Mouse (Mus musculus): ENCODE measurements around the gene Btla. TPM values are rescaled to one million over a fixed set of nuclear protein-coding genes. Genes with fewer than 3 reads are reported as not detected.
A peak's percentile ranks its signal among the peaks of the same experiment; 100 is the strongest.

Gene Btla
- 0.05 and 0.14 TPM in 2 replicates for polyA plus RNA-seq (2014; fragmentation: Nextera tagmentation; extraction: Ambion mirVana)

DNA sequence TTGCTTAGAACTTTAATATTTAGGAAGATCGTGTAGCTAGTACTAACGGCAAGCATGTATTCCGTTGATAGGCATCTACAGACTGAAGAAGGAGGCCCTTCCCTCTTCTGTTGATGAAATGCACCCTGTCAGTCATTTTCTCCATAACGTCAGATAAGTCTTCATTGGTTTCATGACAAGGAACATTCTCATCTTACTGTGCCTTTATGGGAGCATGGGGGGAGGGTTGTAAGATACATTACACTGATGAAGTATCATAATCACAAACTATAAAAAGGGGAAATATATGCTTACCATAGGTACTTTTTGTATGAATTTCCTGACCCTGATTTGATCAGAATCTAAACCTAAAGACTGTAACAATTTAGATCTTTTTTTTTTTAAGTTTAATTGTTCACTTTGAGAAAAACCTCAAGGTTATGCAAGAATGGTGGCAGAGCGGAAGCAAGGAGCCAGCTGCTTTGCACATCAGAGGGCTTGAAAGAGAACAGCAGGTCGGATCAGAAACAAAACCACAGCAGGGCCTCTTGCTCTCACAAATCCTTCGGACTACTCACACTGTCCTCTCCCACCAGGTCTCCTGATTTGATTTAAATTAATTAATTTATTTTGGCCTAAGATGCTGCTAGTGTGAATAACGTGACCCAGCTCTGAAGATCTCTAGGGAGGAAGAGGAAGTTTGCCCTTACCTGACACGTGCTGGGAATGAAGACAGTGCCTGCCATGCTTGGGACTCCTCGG lies at the start of gene Btla:
TSS of gene Btla (plus strand) at position 668 of the 741 bp plus-strand sequence.
- no peaks in the 10 kb centered on the region for H3K36me3 ChIP-seq (ENCODE audit: control insufficient read depth, insufficient read depth, low read length)
- H3K4me1 ChIP-seq (ENCODE audit: control insufficient read depth, insufficient read depth, low read length): no peaks in the 10 kb centered on the region
- H3K27me3 ChIP-seq (ENCODE audit: control insufficient read depth, insufficient read depth, low read length): no peaks in the 10 kb centered on the region
- WGBS: 58% methylated on average over 10 of the region's 10 CpGs
- no peak within 1 kb of the TSS for H3K4me3 ChIP-seq (ENCODE audit: low read depth, low read length)
- H3K27ac ChIP-seq (replicated peaks; ENCODE audit: low read depth, low read length): no peak within 1 kb of the TSS
- DNase-seq (ENCODE audit: low spot score) (no peak), ATAC-seq (ENCODE audit: insufficient number of reproducible peaks, low FRiP score, low TSS enrichment, low read depth) (no peak)
- H3K4me2 ChIP-seq (ENCODE audit: low read depth, severe bottlenecking): no peak within 1 kb of the TSS
- H3K9me3 ChIP-seq (ENCODE audit: control insufficient read depth, low read length): no peaks in the 10 kb centered on the region
- no peak within 1 kb of the TSS for H3K9ac ChIP-seq (ENCODE audit: low read length)

GRCm38 (mm10) chr16:45178552-45178951 lies 45.6 kb upstream of the Btla start:
- ATAC-seq (ENCODE audit: insufficient number of reproducible peaks, low FRiP score, low TSS enrichment, low read depth): no peak
- Histone ChIP-seq H3K36me3 (ENCODE audit: control insufficient read depth, insufficient read depth, low read length) (peaks cover 2% of the 10 kb centered on the region; the same call in 1 of the 2 replicates), H3K4me1 (ENCODE audit: control insufficient read depth, insufficient read depth, low read length) (no peaks in the 10 kb centered on the region), H3K4me3 (ENCODE audit: low read depth, low read length) (no peak overlapping the region), H3K9me3 (ENCODE audit: control insufficient read depth, low read length) (no peaks in the 10 kb centered on the region), H3K9ac (ENCODE audit: low read length) (no peak overlapping the region), H3K27me3 (ENCODE audit: control insufficient read depth, insufficient read depth, low read length) (no peaks in the 10 kb centered on the region), H3K4me2 (ENCODE audit: low read depth, severe bottlenecking) (no peak overlapping the region), H3K27ac (replicated peaks; ENCODE audit: low read depth, low read length) (no peak overlapping the region)
- DNase-seq (ENCODE audit: low spot score): no peak
- WGBS: 86% methylated on average over 2 of the region's 2 CpGs

GRCm38 (mm10) chr16:45181824-45182223 lies 42.3 kb upstream of the Btla start:
- H3K27me3 ChIP-seq (ENCODE audit: control insufficient read depth, insufficient read depth, low read length): no peaks in the 10 kb centered on the region
- DNase-seq (ENCODE audit: low spot score) (no peak), ATAC-seq (ENCODE audit: insufficient number of reproducible peaks, low FRiP score, low TSS enrichment, low read depth) (no peak)
- 87% methylated on average over 5 of the region's 5 CpGs for WGBS
- no peak overlapping the region for H3K4me3 ChIP-seq (ENCODE audit: low read depth, low read length)
- no peaks in the 10 kb centered on the region for H3K9me3 ChIP-seq (ENCODE audit: control insufficient read depth, low read length)
- H3K4me1 ChIP-seq (ENCODE audit: control insufficient read depth, insufficient read depth, low read length): no peaks in the 10 kb centered on the region
- H3K9ac ChIP-seq (ENCODE audit: low read length): no peak overlapping the region
- H3K27ac ChIP-seq (replicated peaks; ENCODE audit: low read depth, low read length): no peak overlapping the region
- H3K36me3 ChIP-seq (ENCODE audit: control insufficient read depth, insufficient read depth, low read length): no peaks in the 10 kb centered on the region
- no peak overlapping the region for H3K4me2 ChIP-seq (ENCODE audit: low read depth, severe bottlenecking)

GRCm38 (mm10) chr16:45192613-45193012 lies 31.5 kb upstream of the Btla start:
- no peak overlapping the region for H3K4me3 ChIP-seq (ENCODE audit: low read depth, low read length)
- DNase-seq (ENCODE audit: low spot score) (peak; percentile 83), ATAC-seq (ENCODE audit: insufficient number of reproducible peaks, low FRiP score, low TSS enrichment, low read depth) (0 out of 2 replicates have a peak, but pooled peaks have one; percentile 44)
- H3K9me3 ChIP-seq (ENCODE audit: control insufficient read depth, low read length): no peaks in the 10 kb centered on the region
- H3K27ac ChIP-seq (replicated peaks; ENCODE audit: low read depth, low read length): no peak overlapping the region
- H3K36me3 ChIP-seq (ENCODE audit: control insufficient read depth, insufficient read depth, low read length): peaks cover 2% of the 10 kb centered on the region; the same call in 1 of the 2 replicates
- WGBS: 12% methylated on average over 1 of the region's 1 CpGs
- H3K9ac ChIP-seq (ENCODE audit: low read length): no peak overlapping the region
- H3K27me3 ChIP-seq (ENCODE audit: control insufficient read depth, insufficient read depth, low read length): no peaks in the 10 kb centered on the region
- no peaks in the 10 kb centered on the region for H3K4me1 ChIP-seq (ENCODE audit: control insufficient read depth, insufficient read depth, low read length)
- H3K4me2 ChIP-seq (ENCODE audit: low read depth, severe bottlenecking): no peak overlapping the region

GRCm38 (mm10) chr16:45196816-45197215 lies 27.3 kb upstream of the Btla start:
- ATAC-seq (ENCODE audit: insufficient number of reproducible peaks, low FRiP score, low TSS enrichment, low read depth): peak; percentile 51
- no peak overlapping the region for H3K27ac ChIP-seq (replicated peaks; ENCODE audit: low read depth, low read length)
- no peaks in the 10 kb centered on the region for H3K9me3 ChIP-seq (ENCODE audit: control insufficient read depth, low read length)
- no peak overlapping the region for H3K4me3 ChIP-seq (ENCODE audit: low read depth, low read length)
- H3K4me2 ChIP-seq (ENCODE audit: low read depth, severe bottlenecking): no peak overlapping the region
- 34% methylated on average over 6 of the region's 6 CpGs for WGBS
- no peaks in the 10 kb centered on the region for H3K27me3 ChIP-seq (ENCODE audit: control insufficient read depth, insufficient read depth, low read length)
- no peaks in the 10 kb centered on the region for H3K4me1 ChIP-seq (ENCODE audit: control insufficient read depth, insufficient read depth, low read length)
- H3K9ac ChIP-seq (ENCODE audit: low read length): no peak overlapping the region
- H3K36me3 ChIP-seq (ENCODE audit: control insufficient read depth, insufficient read depth, low read length): no peaks in the 10 kb centered on the region
- DNase-seq (ENCODE audit: low spot score): peak; percentile 75

DNA sequence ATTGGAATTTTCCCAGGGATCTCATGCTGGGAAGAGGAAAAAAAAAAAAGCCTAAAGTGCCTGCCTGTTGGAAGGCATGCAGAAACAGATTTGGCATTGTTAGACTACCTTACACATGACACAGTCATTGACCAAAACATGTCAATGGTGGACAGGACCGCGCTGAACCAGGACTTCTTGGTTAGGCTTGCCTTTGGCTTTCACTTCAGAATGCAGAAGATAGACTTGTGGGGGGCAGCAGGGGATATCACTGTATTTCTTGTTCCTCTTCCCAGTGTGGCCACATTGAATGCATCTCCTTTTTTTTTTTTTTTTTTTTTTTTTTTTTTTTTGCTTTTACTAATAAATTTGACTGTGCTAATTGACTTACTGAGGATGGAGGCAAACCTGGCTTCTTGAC lies 22.7 kb upstream of the Btla start:
- no peak for ATAC-seq (ENCODE audit: insufficient number of reproducible peaks, low FRiP score, low TSS enrichment, low read depth)
- Histone ChIP-seq H3K36me3 (ENCODE audit: control insufficient read depth, insufficient read depth, low read length) (no peaks in the 10 kb centered on the region), H3K9me3 (ENCODE audit: control insufficient read depth, low read length) (no peaks in the 10 kb centered on the region), H3K4me3 (ENCODE audit: low read depth, low read length) (no peak overlapping the region), H3K4me2 (ENCODE audit: low read depth, severe bottlenecking) (no peak overlapping the region), H3K27me3 (ENCODE audit: control insufficient read depth, insufficient read depth, low read length) (no peaks in the 10 kb centered on the region), H3K4me1 (ENCODE audit: control insufficient read depth, insufficient read depth, low read length) (no peaks in the 10 kb centered on the region), H3K27ac (replicated peaks; ENCODE audit: low read depth, low read length) (no peak overlapping the region), H3K9ac (ENCODE audit: low read length) (no peak overlapping the region)
- 100% methylated on average over 2 of the region's 2 CpGs for WGBS
- no peak for DNase-seq (ENCODE audit: low spot score)

GRCm38 (mm10) chr16:45204438-45204837 lies 19.7 kb upstream of the Btla start:
- no peak overlapping the region for H3K9ac ChIP-seq (ENCODE audit: low read length)
- WGBS: 89% methylated on average over 4 of the region's 4 CpGs
- no peaks in the 10 kb centered on the region for H3K9me3 ChIP-seq (ENCODE audit: control insufficient read depth, low read length)
- no peak overlapping the region for H3K4me2 ChIP-seq (ENCODE audit: low read depth, severe bottlenecking)
- no peaks in the 10 kb centered on the region for H3K36me3 ChIP-seq (ENCODE audit: control insufficient read depth, insufficient read depth, low read length)
- no peaks in the 10 kb centered on the region for H3K27me3 ChIP-seq (ENCODE audit: control insufficient read depth, insufficient read depth, low read length)
- H3K4me1 ChIP-seq (ENCODE audit: control insufficient read depth, insufficient read depth, low read length): no peaks in the 10 kb centered on the region
- H3K27ac ChIP-seq (replicated peaks; ENCODE audit: low read depth, low read length): no peak overlapping the region
- no peak overlapping the region for H3K4me3 ChIP-seq (ENCODE audit: low read depth, low read length)
- DNase-seq (ENCODE audit: low spot score): no peak
- no peak for ATAC-seq (ENCODE audit: insufficient number of reproducible peaks, low FRiP score, low TSS enrichment, low read depth)

DNA sequence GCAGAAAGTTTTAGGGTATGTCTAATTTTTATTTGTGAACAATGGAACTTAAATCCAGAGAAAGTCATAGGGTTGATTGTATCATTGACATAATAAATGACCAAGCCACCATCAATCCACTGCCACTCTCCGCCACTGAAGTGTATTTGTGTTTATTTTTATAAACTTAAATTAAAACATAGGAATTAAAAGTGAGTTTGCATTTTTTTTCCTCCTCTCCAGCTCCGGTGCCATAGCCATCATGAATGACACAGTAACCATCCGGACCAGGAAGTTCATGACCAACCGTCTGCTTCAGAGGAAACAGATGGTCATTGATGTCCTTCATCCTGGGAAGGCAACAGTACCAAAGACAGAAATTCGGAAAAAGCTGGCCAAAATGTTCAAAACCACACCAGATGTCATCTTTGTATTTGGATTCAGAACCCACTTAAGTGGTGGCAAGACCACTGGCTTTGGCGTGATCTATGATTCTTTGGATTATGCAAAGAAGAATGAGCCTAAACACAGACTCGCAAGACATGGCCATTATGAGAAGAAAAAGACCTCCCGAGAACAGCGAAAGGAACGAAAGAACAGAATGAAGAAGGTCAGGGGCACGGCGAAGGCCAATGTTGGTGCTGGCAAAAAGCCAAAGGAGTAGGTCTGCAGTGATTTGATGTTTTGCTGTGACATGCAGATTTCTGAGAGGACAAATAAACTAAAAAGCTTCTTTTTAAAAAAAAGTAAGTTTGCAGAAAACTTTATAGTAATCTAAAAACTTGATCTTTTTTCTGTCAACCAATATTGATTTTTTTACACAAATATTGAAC lies 19.1 kb upstream of the Btla start:
- no peak overlapping the region for H3K4me3 ChIP-seq (ENCODE audit: low read depth, low read length)
- no peaks in the 10 kb centered on the region for H3K36me3 ChIP-seq (ENCODE audit: control insufficient read depth, insufficient read depth, low read length)
- H3K4me1 ChIP-seq (ENCODE audit: control insufficient read depth, insufficient read depth, low read length): no peaks in the 10 kb centered on the region
- ATAC-seq (ENCODE audit: insufficient number of reproducible peaks, low FRiP score, low TSS enrichment, low read depth) (no peak), DNase-seq (ENCODE audit: low spot score) (no peak)
- H3K27me3 ChIP-seq (ENCODE audit: control insufficient read depth, insufficient read depth, low read length): no peaks in the 10 kb centered on the region
- H3K9me3 ChIP-seq (ENCODE audit: control insufficient read depth, low read length): no peaks in the 10 kb centered on the region
- H3K27ac ChIP-seq (replicated peaks; ENCODE audit: low read depth, low read length): no peak overlapping the region
- 88% methylated on average over 12 of the region's 12 CpGs for WGBS
- H3K4me2 ChIP-seq (ENCODE audit: low read depth, severe bottlenecking): no peak overlapping the region
- H3K9ac ChIP-seq (ENCODE audit: low read length): no peak overlapping the region
